Mouse (Mus musculus): ENCODE data around the gene Rassf6. TPM values are rescaled to one million over a fixed set of nuclear protein-coding genes. Genes with fewer than 3 reads are reported as not detected.
A peak's percentile ranks its signal among the peaks of the same experiment; 100 is the strongest.
"Not testable (repeated sequence)": the region's sequence is repeated elsewhere in the genome, so short reads cannot be mapped to it uniquely, and the experiment has no call there.

Gene Rassf6
- polyA plus RNA-seq, 1 experiment, result 0.42 TPM

DNA sequence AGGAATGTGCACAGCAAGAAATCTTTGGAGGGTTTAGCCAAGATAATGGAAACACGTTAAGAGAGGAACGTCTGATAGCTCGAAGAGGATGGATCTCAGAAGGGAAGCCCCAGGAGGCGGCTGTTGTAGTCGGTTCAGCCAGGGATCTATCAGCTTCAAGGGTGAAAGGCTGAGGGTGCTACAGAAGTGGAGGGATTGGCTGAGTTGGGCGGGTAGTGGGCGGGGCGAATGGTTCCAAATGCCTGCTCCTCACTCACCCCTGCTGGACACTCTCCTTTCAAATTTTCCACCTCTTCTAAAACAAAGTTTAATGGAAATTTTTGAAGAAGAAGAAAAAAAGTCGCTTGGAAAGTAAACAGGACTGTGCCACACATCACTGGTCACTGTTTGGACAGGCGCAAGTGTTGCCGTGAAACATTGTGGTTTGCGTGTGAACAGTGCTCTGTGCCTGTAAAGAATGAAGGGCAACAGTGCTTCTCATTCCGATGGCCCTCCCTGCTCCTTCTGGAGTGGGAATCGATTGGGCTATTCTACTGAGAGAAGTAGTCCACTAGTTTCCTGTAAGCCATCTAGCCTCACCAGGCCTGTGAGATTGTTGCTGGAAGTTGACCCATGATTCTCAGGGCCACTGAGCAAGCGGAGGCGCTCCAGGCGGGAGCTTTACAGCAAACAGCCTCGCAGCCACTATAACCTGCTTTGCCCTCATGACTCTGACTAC, 15.6 kb downstream of the Rassf6 start:
- Histone ChIP-seq H3K27me3 (ENCODE audit: control insufficient read depth, insufficient read depth, low read length) (no peaks in the 10 kb centered on the region), H3K36me3 (ENCODE audit: control insufficient read depth, insufficient read depth, low read length) (no peaks in the 10 kb centered on the region)

GRCm38 (mm10) chr5:90623209-90623608, 17.2 kb downstream of the Rassf6 start:
- Histone ChIP-seq H3K27ac (ENCODE audit: control insufficient read depth, insufficient read depth, low read depth, low read length) (no peak overlapping the region), H3K36me3 (ENCODE audit: control insufficient read depth, insufficient read depth, low read length) (no peaks in the 10 kb centered on the region), H3K4me3 (ENCODE audit: control insufficient read depth, low read depth, low read length) (no peak overlapping the region), H3K27me3 (ENCODE audit: control insufficient read depth, insufficient read depth, low read length) (no peaks in the 10 kb centered on the region), H3K4me1 (ENCODE audit: control insufficient read depth, insufficient read depth, low read length) (0 out of 2 replicates have a peak, but pooled peaks cover 2% of the 10 kb centered on the region)
- TF ChIP-seq POLR2A (IDR thresholded peaks at IDR 0.05; ENCODE audit: control insufficient read depth, low read depth, low read length) (no peak), CTCF (IDR thresholded peaks at IDR 0.05; ENCODE audit: control insufficient read depth, insufficient read depth, insufficient replicate concordance, low read depth, low read length) (no peak)

More for the DNA sequence above, 15.6 kb downstream of the Rassf6 start:
- no peak for TF ChIP-seq POLR2A (IDR thresholded peaks at IDR 0.05; ENCODE audit: control insufficient read depth, low read depth, low read length)
- TF ChIP-seq CTCF (IDR thresholded peaks at IDR 0.05; ENCODE audit: control insufficient read depth, insufficient read depth, insufficient replicate concordance, low read depth, low read length), result no peak
- Histone ChIP-seq H3K4me3 (ENCODE audit: control insufficient read depth, low read depth, low read length) (peak overlapping the region; percentile 58), H3K27ac (ENCODE audit: control insufficient read depth, insufficient read depth, low read depth, low read length) (no peak overlapping the region), H3K4me1 (ENCODE audit: control insufficient read depth, insufficient read depth, low read length) (0 out of 2 replicates have a peak, but pooled peaks cover 2% of the 10 kb centered on the region)

DNA sequence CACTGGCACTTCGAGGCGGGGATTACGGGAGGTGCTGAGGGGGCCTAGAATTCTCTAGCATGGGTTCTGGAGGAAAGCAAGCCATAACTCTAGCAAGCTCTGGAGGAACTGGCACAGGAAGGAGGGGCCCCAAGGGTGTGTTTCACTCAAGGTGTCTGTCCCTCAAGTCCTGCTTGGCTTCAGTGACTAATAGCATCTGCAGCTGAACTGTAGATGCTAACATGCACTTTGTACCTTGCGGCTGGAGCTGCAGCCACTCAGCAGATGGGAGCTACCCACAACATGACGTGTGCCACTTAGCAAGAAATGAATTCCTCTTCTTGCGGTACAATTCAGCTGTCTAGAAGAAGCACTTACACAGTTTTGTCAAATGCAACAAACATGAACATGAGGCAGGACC, 18.7 kb downstream of the Rassf6 start:
- no peak for TF ChIP-seq POLR2A (IDR thresholded peaks at IDR 0.05; ENCODE audit: control insufficient read depth, low read depth, low read length)
- TF ChIP-seq CTCF (IDR thresholded peaks at IDR 0.05; ENCODE audit: control insufficient read depth, insufficient read depth, insufficient replicate concordance, low read depth, low read length), result no peak
- H3K4me3 ChIP-seq (ENCODE audit: control insufficient read depth, low read depth, low read length), result no peak overlapping the region
- H3K4me1 ChIP-seq (ENCODE audit: control insufficient read depth, insufficient read depth, low read length), result 0 out of 2 replicates have a peak, but pooled peaks cover 2% of the 10 kb centered on the region
- no peak overlapping the region for H3K27ac ChIP-seq (ENCODE audit: control insufficient read depth, insufficient read depth, low read depth, low read length)
- H3K36me3 ChIP-seq (ENCODE audit: control insufficient read depth, insufficient read depth, low read length), result no peaks in the 10 kb centered on the region
- no peaks in the 10 kb centered on the region for H3K27me3 ChIP-seq (ENCODE audit: control insufficient read depth, insufficient read depth, low read length)

- Histone ChIP-seq H3K4me1 (ENCODE audit: control insufficient read depth, insufficient read depth, low read length) (0 out of 2 replicates have a peak, but pooled peaks cover 2% of the 10 kb centered on the region), H3K27me3 (ENCODE audit: control insufficient read depth, insufficient read depth, low read length) (no peaks in the 10 kb centered on the region), H3K4me3 (ENCODE audit: control insufficient read depth, low read depth, low read length) (no peak overlapping the region), H3K27ac (ENCODE audit: control insufficient read depth, insufficient read depth, low read depth, low read length) (no peak overlapping the region), H3K36me3 (ENCODE audit: control insufficient read depth, insufficient read depth, low read length) (no peaks in the 10 kb centered on the region)
- TF ChIP-seq POLR2A (IDR thresholded peaks at IDR 0.05; ENCODE audit: control insufficient read depth, low read depth, low read length) (no peak), CTCF (IDR thresholded peaks at IDR 0.05; ENCODE audit: control insufficient read depth, insufficient read depth, insufficient replicate concordance, low read depth, low read length) (no peak)
These were observed 19.1 kb downstream of the Rassf6 start for GRCm38 (mm10) chr5:90621316-90621715.

GRCm38 (mm10) chr5:90617859-90618258, 22.6 kb downstream of the Rassf6 start:
- Histone ChIP-seq H3K4me3 (ENCODE audit: control insufficient read depth, low read depth, low read length) (no peak overlapping the region), H3K27me3 (ENCODE audit: control insufficient read depth, insufficient read depth, low read length) (no peaks in the 10 kb centered on the region), H3K36me3 (ENCODE audit: control insufficient read depth, insufficient read depth, low read length) (no peaks in the 10 kb centered on the region), H3K27ac (ENCODE audit: control insufficient read depth, insufficient read depth, low read depth, low read length) (no peak overlapping the region), H3K4me1 (ENCODE audit: control insufficient read depth, insufficient read depth, low read length) (no peaks in the 10 kb centered on the region)
- no peak for TF ChIP-seq CTCF (IDR thresholded peaks at IDR 0.05; ENCODE audit: control insufficient read depth, insufficient read depth, insufficient replicate concordance, low read depth, low read length)
- TF ChIP-seq POLR2A (IDR thresholded peaks at IDR 0.05; ENCODE audit: control insufficient read depth, low read depth, low read length), result no peak

GRCm38 (mm10) chr5:90612751-90613150, 27.7 kb downstream of the Rassf6 start:
- not testable (repeated sequence) for H3K27me3 ChIP-seq (ENCODE audit: control insufficient read depth, insufficient read depth, low read length); H3K4me1 ChIP-seq (ENCODE audit: control insufficient read depth, insufficient read depth, low read length); H3K36me3 ChIP-seq (ENCODE audit: control insufficient read depth, insufficient read depth, low read length); H3K4me3 ChIP-seq (ENCODE audit: control insufficient read depth, low read depth, low read length); H3K27ac ChIP-seq (ENCODE audit: control insufficient read depth, insufficient read depth, low read depth, low read length)

DNA sequence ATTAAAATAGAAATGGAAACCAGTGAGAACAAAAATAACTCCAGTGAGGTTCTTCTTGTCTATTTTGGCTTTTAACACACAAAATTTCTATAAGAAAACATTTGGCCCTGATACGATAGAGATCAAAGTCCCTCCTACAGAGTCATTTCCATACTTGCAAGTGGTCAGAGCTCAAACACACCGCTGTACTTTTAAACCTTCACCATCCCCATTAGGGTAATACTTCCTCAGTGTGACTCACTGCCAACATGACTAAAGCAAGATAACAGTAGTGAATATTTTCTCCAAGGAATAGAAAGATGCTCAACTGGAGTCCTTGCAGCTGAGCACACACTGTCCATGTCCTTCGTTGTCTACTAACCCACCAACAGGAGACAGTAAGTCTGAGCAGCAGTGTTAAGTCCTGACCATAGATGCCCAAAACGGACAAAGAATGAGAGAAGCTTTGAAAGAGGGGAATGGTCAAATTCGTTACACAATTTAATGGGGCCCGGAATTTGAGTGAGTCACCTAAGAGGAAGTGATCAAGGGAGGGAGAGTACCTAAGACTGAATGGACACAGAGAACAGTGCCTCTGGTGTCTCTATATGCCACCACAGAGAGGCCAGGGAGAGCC, 28.4 kb downstream of the Rassf6 start:
- no peaks in the 10 kb centered on the region for H3K27me3 ChIP-seq (ENCODE audit: control insufficient read depth, insufficient read depth, low read length)
- H3K27ac ChIP-seq (ENCODE audit: control insufficient read depth, insufficient read depth, low read depth, low read length), result no peak overlapping the region
- no peak overlapping the region for H3K4me3 ChIP-seq (ENCODE audit: control insufficient read depth, low read depth, low read length)
- no peaks in the 10 kb centered on the region for H3K4me1 ChIP-seq (ENCODE audit: control insufficient read depth, insufficient read depth, low read length)
- no peaks in the 10 kb centered on the region for H3K36me3 ChIP-seq (ENCODE audit: control insufficient read depth, insufficient read depth, low read length)
- TF ChIP-seq POLR2A (IDR thresholded peaks at IDR 0.05; ENCODE audit: control insufficient read depth, low read depth, low read length), result no peak
- no peak for TF ChIP-seq CTCF (IDR thresholded peaks at IDR 0.05; ENCODE audit: control insufficient read depth, insufficient read depth, insufficient replicate concordance, low read depth, low read length)
